Mouse (Mus musculus): ENCODE results near the gene Mamdc2. TPM values are rescaled to one million over a fixed set of nuclear protein-coding genes. Genes with fewer than 3 reads are reported as not detected.

Gene Mamdc2
- polyA plus RNA-seq, 1 experiment from 2014 or later = 2.7 TPM

GRCm38 (mm10) chr19:23410328-23410727 is 37.9 kb downstream of the Mamdc2 start:
- Histone ChIP-seq H3K4me2 (ENCODE audit: low read length) (no peak overlapping the region), H3K4me3 (ENCODE audit: low read depth, low read length) (no peak overlapping the region), H3K4me1 (replicated peaks; ENCODE audit: control insufficient read depth, insufficient read depth, low read length) (no peaks in the 10 kb centered on the region; the same call in 1 of the 2 replicates), H3K27ac (ENCODE audit: low read depth) (no peak overlapping the region), H3K9ac (ENCODE audit: low read length) (no peak overlapping the region), H3K27me3 (replicated peaks; ENCODE audit: control insufficient read depth, insufficient read depth, low read length) (no peaks in the 10 kb centered on the region), H3K9me3 (ENCODE audit: control insufficient read depth, low read length) (no peaks in the 10 kb centered on the region), H3K36me3 (ENCODE audit: control insufficient read depth, insufficient read depth, low read length) (no peaks in the 10 kb centered on the region)
- 27% methylated on average over 4 of the region's 4 CpGs for WGBS
- ATAC-seq (replicated peaks; ENCODE audit: low FRiP score, low TSS enrichment, low read depth) (no peak), DNase-seq (ENCODE audit: low spot score) (no peak)

GRCm38 (mm10) chr19:23401469-23402135 is 46.6 kb downstream of the Mamdc2 start:
- WGBS = 18% methylated on average over 12 of the region's 12 CpGs
- no peak overlapping the region for H3K4me3 ChIP-seq (ENCODE audit: low read depth, low read length)
- H3K27me3 ChIP-seq (replicated peaks; ENCODE audit: control insufficient read depth, insufficient read depth, low read length) = no peaks in the 10 kb centered on the region
- H3K9ac ChIP-seq (ENCODE audit: low read length) = no peak overlapping the region
- H3K36me3 ChIP-seq (ENCODE audit: control insufficient read depth, insufficient read depth, low read length) = no peaks in the 10 kb centered on the region
- no peaks in the 10 kb centered on the region for H3K9me3 ChIP-seq (ENCODE audit: control insufficient read depth, low read length)
- peak overlapping the region; percentile 71 for H3K27ac ChIP-seq (ENCODE audit: low read depth)
- H3K4me1 ChIP-seq (replicated peaks; ENCODE audit: control insufficient read depth, insufficient read depth, low read length) = peaks cover 10% of the 10 kb centered on the region
- H3K4me2 ChIP-seq (ENCODE audit: low read length) = no peak overlapping the region
- ATAC-seq (replicated peaks; ENCODE audit: low FRiP score, low TSS enrichment, low read depth) = peak; percentile 50; the same call in 1 of the 2 replicates
- DNase-seq (ENCODE audit: low spot score) = no peak

GRCm38 (mm10) chr19:23400485-23400884 is 47.8 kb downstream of the Mamdc2 start:
- Histone ChIP-seq H3K9me3 (ENCODE audit: control insufficient read depth, low read length) (no peaks in the 10 kb centered on the region), H3K4me1 (replicated peaks; ENCODE audit: control insufficient read depth, insufficient read depth, low read length) (peaks cover 10% of the 10 kb centered on the region), H3K4me2 (ENCODE audit: low read length) (no peak overlapping the region), H3K27me3 (replicated peaks; ENCODE audit: control insufficient read depth, insufficient read depth, low read length) (no peaks in the 10 kb centered on the region), H3K27ac (ENCODE audit: low read depth) (no peak overlapping the region), H3K4me3 (ENCODE audit: low read depth, low read length) (no peak overlapping the region), H3K36me3 (ENCODE audit: control insufficient read depth, insufficient read depth, low read length) (no peaks in the 10 kb centered on the region), H3K9ac (ENCODE audit: low read length) (no peak overlapping the region)
- ATAC-seq (replicated peaks; ENCODE audit: low FRiP score, low TSS enrichment, low read depth) = no peak
- no peak for DNase-seq (ENCODE audit: low spot score)
- 43% methylated on average over 5 of the region's 5 CpGs for WGBS

- ATAC-seq (replicated peaks; ENCODE audit: low FRiP score, low TSS enrichment, low read depth) (no peak), DNase-seq (ENCODE audit: low spot score) (no peak)
- H3K36me3 ChIP-seq (ENCODE audit: control insufficient read depth, insufficient read depth, low read length) = no peaks in the 10 kb centered on the region
- H3K9me3 ChIP-seq (ENCODE audit: control insufficient read depth, low read length) = no peaks in the 10 kb centered on the region
- H3K27ac ChIP-seq (ENCODE audit: low read depth) = no peak overlapping the region
- no peak overlapping the region for H3K4me3 ChIP-seq (ENCODE audit: low read depth, low read length)
- no peak overlapping the region for H3K4me2 ChIP-seq (ENCODE audit: low read length)
- WGBS = 60% methylated on average over 2 of the region's 2 CpGs
- no peak overlapping the region for H3K9ac ChIP-seq (ENCODE audit: low read length)
- H3K27me3 ChIP-seq (replicated peaks; ENCODE audit: control insufficient read depth, insufficient read depth, low read length) = no peaks in the 10 kb centered on the region
- 0 out of 2 replicates have a peak, but pooled peaks cover 2% of the 10 kb centered on the region for H3K4me1 ChIP-seq (replicated peaks; ENCODE audit: control insufficient read depth, insufficient read depth, low read length)
Measured at GRCm38 (mm10) chr19:23395956-23396355, 52.3 kb downstream of the Mamdc2 start.

- Histone ChIP-seq H3K36me3 (ENCODE audit: control insufficient read depth, insufficient read depth, low read length) (no peaks in the 10 kb centered on the region), H3K4me1 (replicated peaks; ENCODE audit: control insufficient read depth, insufficient read depth, low read length) (0 out of 2 replicates have a peak, but pooled peaks cover 5% of the 10 kb centered on the region), H3K27ac (ENCODE audit: low read depth) (no peak overlapping the region), H3K4me3 (ENCODE audit: low read depth, low read length) (no peak overlapping the region), H3K4me2 (ENCODE audit: low read length) (no peak overlapping the region), H3K9me3 (ENCODE audit: control insufficient read depth, low read length) (no peaks in the 10 kb centered on the region), H3K9ac (ENCODE audit: low read length) (no peak overlapping the region), H3K27me3 (replicated peaks; ENCODE audit: control insufficient read depth, insufficient read depth, low read length) (no peaks in the 10 kb centered on the region)
- ATAC-seq (replicated peaks; ENCODE audit: low FRiP score, low TSS enrichment, low read depth) (no peak), DNase-seq (ENCODE audit: low spot score) (no peak)
- WGBS = 35% methylated on average over 1 of the region's 1 CpGs
Measured at GRCm38 (mm10) chr19:23394597-23394996, 53.6 kb downstream of the Mamdc2 start.

- H3K36me3 ChIP-seq (ENCODE audit: control insufficient read depth, insufficient read depth, low read length) = no peaks in the 10 kb centered on the region
- H3K27me3 ChIP-seq (replicated peaks; ENCODE audit: control insufficient read depth, insufficient read depth, low read length) = no peaks in the 10 kb centered on the region
- H3K4me1 ChIP-seq (replicated peaks; ENCODE audit: control insufficient read depth, insufficient read depth, low read length) = peaks cover 17% of the 10 kb centered on the region
- no peak overlapping the region for H3K4me2 ChIP-seq (ENCODE audit: low read length)
- ATAC-seq (replicated peaks; ENCODE audit: low FRiP score, low TSS enrichment, low read depth) = no peak
- no peak overlapping the region for H3K4me3 ChIP-seq (ENCODE audit: low read depth, low read length)
- H3K27ac ChIP-seq (ENCODE audit: low read depth) = no peak overlapping the region
- WGBS = 42% methylated on average over 4 of the region's 4 CpGs
- no peak overlapping the region for H3K9ac ChIP-seq (ENCODE audit: low read length)
- no peaks in the 10 kb centered on the region for H3K9me3 ChIP-seq (ENCODE audit: control insufficient read depth, low read length)
- no peak for DNase-seq (ENCODE audit: low spot score)
Measured at GRCm38 (mm10) chr19:23388862-23389272, 59.4 kb downstream of the Mamdc2 start.

- Histone ChIP-seq H3K4me2 (ENCODE audit: low read length) (no peak overlapping the region), H3K4me1 (replicated peaks; ENCODE audit: control insufficient read depth, insufficient read depth, low read length) (peaks cover 17% of the 10 kb centered on the region), H3K9ac (ENCODE audit: low read length) (no peak overlapping the region), H3K36me3 (ENCODE audit: control insufficient read depth, insufficient read depth, low read length) (no peaks in the 10 kb centered on the region), H3K27me3 (replicated peaks; ENCODE audit: control insufficient read depth, insufficient read depth, low read length) (no peaks in the 10 kb centered on the region), H3K27ac (ENCODE audit: low read depth) (0 out of 2 replicates have a peak overlapping the region, but pooled peaks have one; percentile 27), H3K4me3 (ENCODE audit: low read depth, low read length) (no peak overlapping the region), H3K9me3 (ENCODE audit: control insufficient read depth, low read length) (no peaks in the 10 kb centered on the region)
- DNase-seq (ENCODE audit: low spot score) (no peak), ATAC-seq (replicated peaks; ENCODE audit: low FRiP score, low TSS enrichment, low read depth) (no peak)
- 8% methylated on average over 7 of the region's 7 CpGs for WGBS
Measured at GRCm38 (mm10) chr19:23388083-23388861, 60.0 kb downstream of the Mamdc2 start.

- Histone ChIP-seq H3K36me3 (ENCODE audit: control insufficient read depth, insufficient read depth, low read length) (no peaks in the 10 kb centered on the region), H3K9me3 (ENCODE audit: control insufficient read depth, low read length) (no peaks in the 10 kb centered on the region), H3K4me1 (replicated peaks; ENCODE audit: control insufficient read depth, insufficient read depth, low read length) (peaks cover 4% of the 10 kb centered on the region; the same call in 1 of the 2 replicates), H3K9ac (ENCODE audit: low read length) (no peak overlapping the region), H3K27me3 (replicated peaks; ENCODE audit: control insufficient read depth, insufficient read depth, low read length) (no peaks in the 10 kb centered on the region), H3K27ac (ENCODE audit: low read depth) (no peak overlapping the region), H3K4me3 (ENCODE audit: low read depth, low read length) (no peak overlapping the region), H3K4me2 (ENCODE audit: low read length) (no peak overlapping the region)
- 82% methylated on average over 2 of the region's 2 CpGs for WGBS
- no peak for DNase-seq (ENCODE audit: low spot score)
- ATAC-seq (replicated peaks; ENCODE audit: low FRiP score, low TSS enrichment, low read depth) = no peak
Measured at GRCm38 (mm10) chr19:23382396-23382795, 65.8 kb downstream of the Mamdc2 start.
